Mouse (Mus musculus): ENCODE data around the gene Ago3. TPM values are rescaled to one million over a fixed set of nuclear protein-coding genes. Genes with fewer than 3 reads are reported as not detected.

The Ago3 gene
- total RNA-seq, 2 experiments from 2014 or later = 32.7 to 42.4 TPM

GRCm38 (mm10) chr4:126283582-126283981 is 145.8 kb downstream of the Ago3 start:
- no peak for DNase-seq (ENCODE audit: extremely low spot score in 1 of 2, low spot score in 1 of 2)

- DNase-seq (ENCODE audit: extremely low spot score in 1 of 2, low spot score in 1 of 2) = no peak
Observed at GRCm38 (mm10) chr4:126281706-126282105, 147.7 kb downstream of the Ago3 start.

Other genes starting within 250 kb of the Ago3 start
- gene Thrap3, start 226.8 kb downstream of the Ago3 start, total RNA-seq (2021) = 100 to 1,000 TPM; 133 to 154 TPM
- 100 to 1,000 TPM; 242 to 265 TPM for gene Map7d1, start 173.2 kb downstream of the Ago3 start, total RNA-seq (2021)
- 10 to 100 TPM; 84.7 to 84.9 TPM for gene Trappc3, start 167.2 kb downstream of the Ago3 start, total RNA-seq (2021)
- gene Col8a2, start 142.8 kb downstream of the Ago3 start, total RNA-seq (2021) = 1 to 10 TPM; 1.2 to 1.5 TPM
- gene Adprhl2, start 107.9 kb downstream of the Ago3 start, total RNA-seq (2021) = 10 to 100 TPM; 29.1 to 31.3 TPM
- 1 to 10 TPM in 1 of 2 experiments, under 1 TPM in 1; 0.94 to 2.0 TPM for gene Tekt2, start 103.9 kb downstream of the Ago3 start, total RNA-seq (2021)
- 10 to 100 TPM; 58.5 to 76.4 TPM for gene Ago1, start 39.0 kb upstream of the Ago3 start, total RNA-seq (2021)
- gene Ago4, start 103.9 kb upstream of the Ago3 start, total RNA-seq (2021) = 1 to 10 TPM; 6.9 to 7.4 TPM
- gene Clspn, start 127.4 kb upstream of the Ago3 start, total RNA-seq (2021) = 1 to 10 TPM; 1.1 to 2.5 TPM
- 10 to 100 TPM; 67.6 to 70.2 TPM for gene 5730409E04Rik, start 180.3 kb upstream of the Ago3 start, total RNA-seq (2021)
- 100 to 1,000 TPM; 113 to 121 TPM for gene Psmb2, start 248.1 kb upstream of the Ago3 start, total RNA-seq (2021)